Mouse (Mus musculus) mesoderm, embryonic 11.5 days (tissue): ENCODE results near the gene Rtkn.
A peak's percentile ranks its signal among the peaks of the same experiment; 100 is the strongest.

Experiments used
- DNase-seq: peaks from one replicate; pipeline ENCODE4 v3.0.0-alpha.2; 2012; ENCODE audit warnings: low read depth, low spot score

Gene Rtkn

DNA sequence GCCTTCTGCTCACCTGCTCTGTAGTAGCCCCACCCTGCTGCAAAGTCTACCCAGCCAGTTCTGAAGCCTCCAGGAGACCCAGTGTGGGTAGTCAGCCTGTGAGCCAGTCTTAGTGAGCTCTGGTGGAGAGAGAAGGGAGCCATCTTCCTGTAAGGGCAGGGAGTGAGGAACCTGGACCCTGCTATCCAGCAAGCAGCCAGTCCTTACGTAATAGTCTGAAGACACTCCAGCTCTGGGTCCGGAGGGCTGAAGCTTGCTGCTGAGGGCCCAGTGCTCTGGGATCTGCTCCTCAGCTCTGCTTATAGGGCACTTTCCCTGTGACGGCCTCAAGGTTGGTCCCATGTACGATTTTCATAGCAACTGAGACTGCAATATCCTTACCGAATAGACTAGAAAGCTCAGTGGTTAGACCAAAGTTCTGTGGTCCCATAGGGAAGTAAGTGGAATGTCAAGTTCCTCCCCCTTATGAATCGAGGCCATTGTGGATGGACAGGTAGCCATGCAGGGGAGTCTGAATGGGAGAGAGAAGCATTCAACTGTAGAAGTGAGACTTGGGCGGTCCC, at the start of gene Rtkn:
TSS of gene Rtkn (plus strand) at position 513 of the 563 bp plus-strand sequence.
- no peak for DNase-seq

- no peak for DNase-seq
Measured at GRCm38 (mm10) chr6:83086121-83087035, 48.9 kb upstream of the Rtkn start, which contains the start of gene Lbx2. TSS of gene Lbx2 (plus strand) at chr6:83086367.

- DNase-seq = no peak
Measured at GRCm38 (mm10) chr6:83087205-83087925, 47.9 kb upstream of the Rtkn start.

GRCm38 (mm10) chr6:83087926-83088260, 47.4 kb upstream of the Rtkn start:
- DNase-seq = no peak

- DNase-seq = no peak
Measured at GRCm38 (mm10) chr6:83092416-83093127, 42.7 kb upstream of the Rtkn start.

DNA sequence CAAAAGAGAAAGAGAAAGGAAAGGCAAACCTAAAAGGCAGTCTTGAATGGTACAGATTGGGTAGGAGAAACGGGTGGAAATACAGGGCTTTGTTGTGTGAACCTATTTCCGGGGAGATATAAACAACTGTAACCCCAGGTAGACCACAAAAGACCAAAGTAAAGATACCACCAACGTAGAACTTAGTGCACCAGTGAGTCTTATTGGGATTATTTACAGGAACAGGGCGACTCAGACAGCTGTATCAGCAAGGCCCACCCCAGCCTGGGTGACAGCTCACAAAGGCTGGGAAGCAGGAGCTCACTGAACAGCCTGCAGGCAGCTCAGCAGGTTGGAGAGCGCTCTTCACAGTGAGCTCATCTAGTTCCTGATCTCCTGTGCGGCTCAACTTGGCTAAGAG, 39.3 kb upstream of the Rtkn start:
- no peak for DNase-seq

GRCm38 (mm10) chr6:83098411-83098810, 36.9 kb upstream of the Rtkn start:
- no peak for DNase-seq

GRCm38 (mm10) chr6:83101316-83101687, 34.0 kb upstream of the Rtkn start, which contains the start of the genes Ccdc142 and Gm42688:
TSS of gene Ccdc142 (plus strand) at chr6:83101601.
TSS of gene Gm42688 (plus strand) at chr6:83101617.
- peak; percentile 73 for DNase-seq

DNA sequence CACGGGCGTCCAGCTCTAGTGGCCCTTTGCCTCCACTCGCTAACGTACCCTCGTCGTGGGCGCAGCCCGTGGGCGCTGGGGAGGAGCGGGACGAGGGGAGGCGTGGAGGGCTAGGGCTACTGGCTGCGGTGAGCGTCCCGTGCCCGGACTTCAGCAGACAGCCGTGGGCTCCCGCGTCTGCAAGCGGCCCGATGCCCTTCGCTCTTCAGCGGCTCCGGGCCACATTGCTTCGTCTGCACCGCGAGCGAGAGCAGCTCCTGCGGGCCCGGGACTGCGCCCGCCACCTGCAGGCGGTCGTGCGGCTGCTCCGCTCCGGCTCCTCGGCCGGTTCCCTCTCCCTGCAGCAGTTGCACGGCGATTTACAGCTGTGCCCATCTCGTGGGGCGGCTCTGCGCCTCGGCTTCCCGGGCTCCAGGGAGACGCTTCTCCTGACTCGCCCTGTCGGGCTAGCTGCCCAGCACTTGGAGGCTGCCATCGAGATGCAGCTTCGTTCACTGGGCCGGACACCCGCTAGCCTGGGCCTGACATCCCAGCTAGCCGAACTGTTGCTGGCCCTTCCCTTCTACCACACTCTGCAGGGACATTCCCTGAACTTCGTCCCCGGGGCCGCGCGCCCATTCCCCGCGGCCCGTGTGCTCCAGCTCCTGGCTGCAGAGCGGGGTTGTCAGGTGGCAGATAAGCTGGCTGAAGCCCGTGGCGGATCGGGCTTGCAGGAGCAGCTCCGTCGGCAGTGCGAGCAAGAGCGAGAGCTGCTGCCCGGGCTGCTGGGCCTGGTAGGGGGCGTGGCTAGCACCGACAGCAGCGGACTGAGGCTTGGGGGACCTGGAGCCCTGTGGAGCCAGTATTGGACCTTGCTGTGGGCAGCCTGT, 33.3 kb upstream of the Rtkn start:
- peak; percentile 72 for DNase-seq

DNA sequence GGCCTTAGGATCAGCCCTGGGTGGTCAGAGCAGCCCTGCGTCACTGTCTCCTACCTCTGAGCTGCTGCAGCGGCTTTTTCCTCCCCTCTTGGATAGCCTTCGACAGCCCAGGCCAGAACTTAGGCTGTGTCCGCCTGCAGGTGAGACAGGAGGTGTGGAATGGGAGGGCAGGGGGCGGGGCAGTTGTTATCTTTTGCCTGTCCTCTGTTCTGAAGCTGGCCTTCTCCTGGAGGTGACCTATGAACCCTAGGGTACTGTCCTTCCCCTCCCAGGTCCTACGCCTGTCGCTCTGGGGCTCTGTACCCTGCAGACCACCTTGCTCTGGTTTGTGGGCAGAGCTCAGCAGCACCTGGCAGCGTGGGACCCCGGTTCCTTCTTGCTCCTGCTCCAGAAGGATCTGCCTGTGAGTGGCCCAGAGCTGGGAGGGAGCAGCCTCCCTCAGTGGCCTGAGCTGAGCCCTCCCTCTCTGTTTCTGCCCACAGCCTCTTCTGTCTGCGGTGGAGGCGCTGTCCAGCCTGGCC, 32.1 kb upstream of the Rtkn start:
- DNase-seq = no peak

GRCm38 (mm10) chr6:83104158-83104557, 31.1 kb upstream of the Rtkn start:
- no peak for DNase-seq

DNA sequence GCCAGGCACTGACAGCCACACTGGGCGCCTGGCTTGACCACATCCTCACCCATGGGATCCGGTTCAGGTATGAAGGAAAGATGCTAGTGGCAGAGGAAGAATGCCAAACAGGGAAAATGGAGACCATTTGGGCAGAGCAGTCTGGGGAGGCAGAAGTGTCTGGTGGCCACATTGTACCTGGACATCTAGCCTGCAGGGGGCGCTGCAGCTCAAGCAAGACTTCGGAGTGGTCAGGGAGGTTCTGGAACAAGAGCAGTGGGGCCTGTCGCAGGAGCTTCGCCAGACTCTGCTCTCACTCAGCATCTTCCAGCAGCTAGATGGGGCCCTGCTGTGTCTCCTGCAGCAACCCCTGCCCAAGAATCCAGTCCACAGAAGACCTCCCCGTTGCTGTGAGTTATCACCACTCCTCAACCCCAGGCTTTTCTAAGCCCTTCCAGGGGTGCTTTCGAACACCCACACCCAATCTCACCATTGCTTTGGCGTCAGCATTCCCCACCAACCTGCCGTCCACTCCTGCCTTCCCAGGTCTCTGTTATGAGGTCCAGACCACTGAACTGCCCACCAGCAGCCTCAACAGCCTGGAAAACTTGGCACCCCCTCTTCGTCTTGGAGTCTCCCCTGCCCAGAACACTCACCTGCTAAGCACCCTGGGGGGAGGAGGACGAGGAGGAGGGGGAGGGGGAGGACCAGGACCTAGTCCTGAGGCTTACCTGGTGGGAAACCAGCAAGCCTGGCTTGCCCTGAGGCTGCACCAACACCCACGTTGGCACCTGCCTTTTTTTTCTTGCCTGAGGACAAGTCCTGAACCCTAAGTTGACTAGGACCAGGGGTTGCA, 27.5 kb upstream of the Rtkn start:
- peak; percentile 86 for DNase-seq

DNA sequence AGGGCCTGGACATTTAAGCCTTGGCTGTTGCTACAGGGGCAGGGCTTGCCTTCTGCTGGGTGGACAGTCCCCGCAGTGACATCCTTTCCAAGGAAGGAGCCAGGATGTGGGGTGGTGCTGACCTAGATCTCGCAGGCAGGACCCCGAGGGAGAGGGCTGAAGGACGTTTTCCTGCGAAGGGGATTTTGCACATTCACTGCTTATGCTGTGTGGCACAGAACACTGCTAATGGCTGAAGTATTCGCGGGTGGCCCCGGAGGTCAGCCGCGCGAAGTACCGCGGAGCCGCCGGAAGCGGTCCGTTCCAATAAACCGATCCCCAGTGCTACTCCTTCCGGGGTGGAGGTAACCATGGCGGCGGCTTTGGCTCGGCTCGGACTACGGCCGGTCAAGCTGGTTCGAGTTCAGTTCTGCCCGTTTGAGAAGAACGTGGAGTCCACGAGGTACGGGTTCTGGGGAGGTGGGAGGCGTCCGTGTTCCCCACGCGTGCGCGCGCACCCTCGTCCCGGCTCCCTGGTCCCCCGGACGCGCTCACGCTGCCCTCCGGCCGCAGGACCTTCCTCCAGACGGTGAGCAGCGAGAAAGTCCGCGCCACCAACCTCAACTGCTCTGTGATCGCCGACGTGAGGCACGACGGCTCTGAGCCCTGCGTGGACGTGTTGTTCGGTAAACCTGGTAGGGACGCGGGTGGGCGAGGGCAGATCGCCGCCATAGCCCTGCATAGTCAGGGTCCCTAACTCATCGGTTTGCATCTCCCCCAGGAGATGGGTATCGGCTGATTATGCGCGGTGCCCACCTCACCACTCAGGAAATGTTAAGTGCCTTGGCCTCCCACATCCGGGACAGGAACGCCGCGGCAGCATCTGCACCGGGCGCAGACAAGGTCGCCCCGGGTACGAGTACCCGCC, 26.2 kb upstream of the Rtkn start, which contains the start of gene Mrpl53:
TSS of gene Mrpl53 (plus strand) at position 279 of the 907 bp plus-strand sequence.
- DNase-seq = peak; percentile 72

DNA sequence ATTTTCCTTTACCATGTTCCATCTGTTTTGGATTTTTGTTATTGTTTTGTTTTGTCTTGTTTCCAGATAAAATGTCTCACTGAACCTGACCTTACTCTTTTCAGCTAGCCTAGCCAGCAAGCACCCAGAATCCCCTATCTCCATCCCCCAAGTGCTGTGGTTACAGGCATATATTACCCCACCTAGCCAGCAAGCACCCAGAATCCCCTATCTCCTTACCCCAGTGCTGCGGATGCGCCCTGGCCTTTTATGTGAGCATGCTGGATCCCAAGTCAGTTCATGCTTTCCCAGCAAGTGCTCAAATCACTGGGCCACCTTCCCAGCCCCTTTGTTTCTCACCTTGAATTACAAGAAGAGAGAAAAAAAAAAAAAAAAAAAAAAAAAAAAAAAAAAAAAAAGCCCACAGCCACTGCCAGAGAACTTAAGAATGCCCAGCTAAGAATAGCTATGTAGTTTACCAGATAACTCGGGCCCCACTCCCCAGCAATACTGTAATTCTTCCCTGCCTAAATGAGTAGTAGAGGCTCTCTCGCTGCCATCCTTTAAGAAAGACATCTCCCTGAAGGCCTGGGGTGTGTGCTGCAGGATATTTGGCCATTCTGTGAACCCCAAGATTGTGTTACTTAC, 23.6 kb upstream of the Rtkn start:
- no peak for DNase-seq

DNA sequence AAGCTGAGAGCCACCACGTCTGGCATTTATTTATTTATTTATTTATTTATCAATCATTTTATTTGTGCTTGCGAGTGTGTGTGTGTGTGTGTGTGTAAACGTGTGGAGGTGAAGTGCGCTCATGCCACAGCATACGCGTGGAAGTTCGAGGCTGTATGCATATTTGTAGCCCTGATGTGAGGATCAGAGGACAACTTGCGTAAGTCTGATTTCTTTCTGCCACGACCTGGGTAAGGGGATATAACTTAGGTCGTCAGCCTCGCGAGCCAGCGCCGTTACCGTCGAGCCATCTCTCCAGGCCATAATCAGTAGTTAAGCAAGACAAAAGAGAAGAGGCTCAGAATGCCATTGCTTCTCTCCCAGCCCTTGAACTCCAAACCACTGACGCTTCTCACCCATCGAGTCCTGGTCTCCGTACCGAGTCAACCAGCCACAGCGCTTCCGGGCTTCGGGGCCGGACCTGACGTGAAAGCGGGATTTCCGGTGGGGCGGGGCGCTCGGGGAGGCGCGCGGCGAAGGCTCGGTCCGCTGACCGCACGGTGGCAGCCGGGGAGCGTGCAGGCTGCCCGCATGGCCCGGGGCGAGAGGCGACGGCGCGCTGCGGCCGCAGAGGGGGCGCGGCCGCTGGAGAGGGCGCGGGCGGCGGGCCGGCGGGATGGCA, 20.1 kb upstream of the Rtkn start, which contains the start of gene Mogs:
TSS of gene Mogs (plus strand) at position 486 of the 661 bp plus-strand sequence.
- DNase-seq = peak; percentile 91

DNA sequence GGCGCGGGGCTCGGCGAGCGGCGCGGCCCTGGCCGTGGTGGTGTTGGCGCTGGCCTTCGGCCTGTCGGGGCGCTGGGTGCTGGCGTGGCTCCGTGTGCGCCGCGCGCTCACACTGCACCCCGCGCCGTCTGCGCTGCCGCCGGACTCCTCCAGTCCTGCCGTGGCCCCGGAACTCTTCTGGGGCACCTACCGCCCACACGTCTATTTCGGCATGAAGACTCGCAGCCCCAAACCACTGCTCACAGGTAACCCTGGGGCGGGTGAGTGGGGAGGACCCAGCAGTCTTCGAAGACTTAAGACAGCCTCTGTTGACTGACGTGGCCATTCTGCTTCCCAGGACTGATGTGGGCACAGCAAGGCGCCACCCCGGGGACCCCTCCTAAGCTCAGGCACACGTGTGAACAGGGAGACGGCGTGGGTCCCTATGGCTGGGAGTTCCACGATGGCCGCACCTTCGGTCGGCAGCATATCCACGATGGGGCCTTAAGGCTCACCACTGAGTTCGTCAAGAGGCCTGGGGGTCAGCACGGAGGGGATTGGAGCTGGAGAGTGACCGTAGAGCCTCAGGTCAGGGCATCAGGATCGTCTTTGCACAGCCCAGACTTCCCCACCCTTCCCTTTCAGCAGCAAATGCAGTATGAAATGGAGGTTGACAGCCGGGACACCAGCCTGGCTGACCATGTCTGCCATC, 19.4 kb upstream of the Rtkn start:
- no peak for DNase-seq
